ENCODE assay signal across 8 mouse cellular contexts in genomic region chr19:44930122-44930521, GRCm38 (mm10). TPM values are rescaled to one million over a fixed set of nuclear protein-coding genes. Genes with fewer than 3 reads are reported as not detected.
DNase-seq lines count a peak whose midpoint lies in the region; ATAC-seq and TF ChIP-seq lines count a peak whose summit lies in the region.

No protein-coding gene starts in this region.

- H3K9ac ChIP-seq in lung, embryonic 14.5 days, result peak overlapping the region; percentile 54
- peak overlapping the region; percentile 75 for H3K9ac ChIP-seq in embryonic facial prominence, embryonic 13.5 days
- H3K9ac ChIP-seq in intestine, embryonic 15.5 days, result 0 out of 2 replicates have a peak overlapping the region, but pooled peaks have one; percentile 62
- peak overlapping the region; percentile 75 for H3K9ac ChIP-seq in neural tube, embryonic 13.5 days

- H3K9me3 ChIP-seq in lung, embryonic 14.5 days (ENCODE audit: low read depth, low read length), result no peaks in the 10 kb centered on the region
- H3K9me3 ChIP-seq in embryonic facial prominence, embryonic 13.5 days, result no peaks in the 10 kb centered on the region
- H3K9me3 ChIP-seq in intestine, embryonic 15.5 days, result no peaks in the 10 kb centered on the region
- no peaks in the 10 kb centered on the region for H3K9me3 ChIP-seq in neural tube, embryonic 13.5 days

- 26% methylated on average over 2 of the region's 2 CpGs for WGBS in lung, embryonic 14.5 days
- 30% methylated on average over 2 of the region's 2 CpGs for WGBS in embryonic facial prominence, embryonic 13.5 days
- 17% methylated on average over 2 of the region's 2 CpGs for WGBS in intestine, embryonic 15.5 days
- 43% methylated on average over 2 of the region's 2 CpGs for WGBS in neural tube, embryonic 13.5 days

- no peak for DNase-seq in lung, embryonic 14.5 days
- DNase-seq in lung, postnatal 4 days, result no peak
- DNase-seq in right cerebral cortex, postnatal 14 days, result no peak
- no peak for DNase-seq in gastrocnemius, postnatal 10 days
- DNase-seq in frontal cortex, postnatal 10 days (ENCODE audit: low spot score in 2 of 2), result no peak

- H3K4me3 ChIP-seq in lung, embryonic 14.5 days (ENCODE audit: low read depth, low read length), result peak overlapping the region; percentile 95
- H3K4me3 ChIP-seq in embryonic facial prominence, embryonic 13.5 days, result peak overlapping the region; percentile 69
- peak overlapping the region; percentile 98 for H3K4me3 ChIP-seq in intestine, embryonic 15.5 days (replicated peaks)
- peak overlapping the region; percentile 99 for H3K4me3 ChIP-seq in neural tube, embryonic 13.5 days

- 0 out of 2 replicates have a peak, but pooled peaks cover 3% of the 10 kb centered on the region for H3K4me1 ChIP-seq in lung, embryonic 14.5 days (ENCODE audit: insufficient read depth)
- peaks cover 36% of the 10 kb centered on the region for H3K4me1 ChIP-seq in embryonic facial prominence, embryonic 13.5 days
- H3K4me1 ChIP-seq in intestine, embryonic 15.5 days (replicated peaks), result peaks cover 26% of the 10 kb centered on the region
- H3K4me1 ChIP-seq in neural tube, embryonic 13.5 days (replicated peaks), result peaks cover 28% of the 10 kb centered on the region

- no peak for ATAC-seq in lung, embryonic 14.5 days (ENCODE audit: insufficient read depth)
- no peak for ATAC-seq in embryonic facial prominence, embryonic 13.5 days (ENCODE audit: insufficient number of reproducible peaks, insufficient read depth, low FRiP score, low TSS enrichment, low read depth)
- ATAC-seq in intestine, embryonic 15.5 days, result no peak
- ATAC-seq in neural tube, embryonic 13.5 days (ENCODE audit: low read depth), result no peak

- TF ChIP-seq CTCF in lung, embryonic 14.5 days (IDR thresholded peaks at IDR 0.05; ENCODE audit: low read depth), result no peak

- peak overlapping the region; percentile 79; the same call in 1 of the 2 replicates for H3K27ac ChIP-seq in lung, embryonic 14.5 days (ENCODE audit: low read depth)
- peak overlapping the region; percentile 78; the same call in 1 of the 2 replicates for H3K27ac ChIP-seq in embryonic facial prominence, embryonic 13.5 days
- H3K27ac ChIP-seq in intestine, embryonic 15.5 days, result no peak overlapping the region
- H3K27ac ChIP-seq in neural tube, embryonic 13.5 days (replicated peaks), result peak overlapping the region; percentile 90

- peaks cover 7% of the 10 kb centered on the region for H3K36me3 ChIP-seq in lung, embryonic 14.5 days (ENCODE audit: insufficient read depth)
- H3K36me3 ChIP-seq in embryonic facial prominence, embryonic 13.5 days, result peaks cover 7% of the 10 kb centered on the region
- H3K36me3 ChIP-seq in intestine, embryonic 15.5 days, result no peaks in the 10 kb centered on the region
- peaks cover 8% of the 10 kb centered on the region for H3K36me3 ChIP-seq in neural tube, embryonic 13.5 days

- peak overlapping the region; percentile 85 for H3K4me2 ChIP-seq in lung, embryonic 14.5 days
- peak overlapping the region; percentile 71 for H3K4me2 ChIP-seq in embryonic facial prominence, embryonic 13.5 days
- H3K4me2 ChIP-seq in intestine, embryonic 15.5 days (replicated peaks), result peak overlapping the region; percentile 69
- peak overlapping the region; percentile 68 for H3K4me2 ChIP-seq in neural tube, embryonic 13.5 days

- H3K27me3 ChIP-seq in lung, embryonic 14.5 days (ENCODE audit: insufficient read depth, low read length), result no peaks in the 10 kb centered on the region
- H3K27me3 ChIP-seq in embryonic facial prominence, embryonic 13.5 days, result no peaks in the 10 kb centered on the region
- no peaks in the 10 kb centered on the region for H3K27me3 ChIP-seq in intestine, embryonic 15.5 days (replicated peaks)
- no peaks in the 10 kb centered on the region for H3K27me3 ChIP-seq in neural tube, embryonic 13.5 days

RNA-seq across cellular contexts. Expression of gene Slf2, which starts 0.8 kb away (rescaled TPM):
- polyA plus RNA-seq in lung, embryonic 14.5 days (2014; fragmentation: Nextera tagmentation; extraction: Ambion mirVana), result 40.6 and 43.9 TPM in 2 replicates
- 30.2 and 37.0 TPM in 2 replicates for polyA plus RNA-seq in embryonic facial prominence, embryonic 13.5 days (2015; fragmentation: Nextera tagmentation; extraction: Ambion mirVana)
- 31.9 and 33.9 TPM in 2 replicates for polyA plus RNA-seq in intestine, embryonic 15.5 days (2015; fragmentation: Nextera tagmentation; extraction: Ambion mirVana)
- polyA plus RNA-seq in neural tube, embryonic 13.5 days (2015; fragmentation: Nextera tagmentation; extraction: Ambion mirVana), result 25.2 and 31.4 TPM in 2 replicates
- 10 to 100 TPM; 22.4 to 28.4 TPM for total RNA-seq in gastrocnemius, postnatal 10 days (2021)

RNA-seq across cellular contexts. Expression of gene Sema4g, which starts 58.8 kb away (rescaled TPM):
- 1.7 and 2.1 TPM in 2 replicates for polyA plus RNA-seq in lung, embryonic 14.5 days (2014; fragmentation: Nextera tagmentation; extraction: Ambion mirVana)
- polyA plus RNA-seq in embryonic facial prominence, embryonic 13.5 days (2015; fragmentation: Nextera tagmentation; extraction: Ambion mirVana), result 7.1 and 7.6 TPM in 2 replicates
- 13.7 and 16.2 TPM in 2 replicates for polyA plus RNA-seq in intestine, embryonic 15.5 days (2015; fragmentation: Nextera tagmentation; extraction: Ambion mirVana)
- 16.7 and 17.4 TPM in 2 replicates for polyA plus RNA-seq in neural tube, embryonic 13.5 days (2015; fragmentation: Nextera tagmentation; extraction: Ambion mirVana)
- total RNA-seq in gastrocnemius, postnatal 10 days (2021), result 1 to 10 TPM; 1.6 TPM
